Mouse (Mus musculus) heart, adult 2 months (tissue): Measurements from ENCODE around the gene Atrnl1.

Experiments used
- CTCF ChIP-seq: fragments of 200-600 bp; IDR thresholded peaks from 2 replicates; pipeline ENCODE4 v1.8.1; 2022; ENCODE audit warnings: antibody characterized with exemption, mild to moderate bottlenecking, moderate library complexity
- POLR2A ChIP-seq: fragments of 200-500 bp; IDR thresholded peaks from 2 replicates; pipeline ENCODE4 v1.6.1; 2011; ENCODE audit warnings: mild to moderate bottlenecking, low read depth, low read length, control low read depth; ENCODE audit not compliant: insufficient read depth

GRCm38 (mm10) chr19:58143853-58144454 is 533.1 kb downstream of the Atrnl1 start:
- no peak for TF ChIP-seq POLR2A
- TF ChIP-seq CTCF = no peak
